Mouse (Mus musculus): Measurements from ENCODE around the gene Hoxb7.

Gene Hoxb7

GRCm38 (mm10) chr11:96268031-96268745, 18.2 kb upstream of the Hoxb7 start:
- no peak for DNase-seq (ENCODE audit: low read depth)

- DNase-seq (ENCODE audit: low read depth), result no peak
Measured at GRCm38 (mm10) chr11:96269869-96270268, 16.6 kb upstream of the Hoxb7 start.

GRCm38 (mm10) chr11:96270996-96271540, 15.4 kb upstream of the Hoxb7 start, which contains the start of gene Hoxb9:
Gene Hoxb9, plus strand, starts transcription at chr11:96271457.
- no peak for DNase-seq (ENCODE audit: low read depth)

GRCm38 (mm10) chr11:96271541-96272011, 14.8 kb upstream of the Hoxb7 start:
- no peak for DNase-seq (ENCODE audit: low read depth)

- no peak for DNase-seq (ENCODE audit: low read depth)
Measured at GRCm38 (mm10) chr11:96272024-96272921, 14.2 kb upstream of the Hoxb7 start.

- DNase-seq (ENCODE audit: low read depth), result no peak
Measured at GRCm38 (mm10) chr11:96274428-96274827, 12.0 kb upstream of the Hoxb7 start.

GRCm38 (mm10) chr11:96275896-96276295, 10.5 kb upstream of the Hoxb7 start:
- no peak for DNase-seq (ENCODE audit: low read depth)

- DNase-seq (ENCODE audit: low read depth), result no peak
Measured at GRCm38 (mm10) chr11:96277151-96278044, 9.0 kb upstream of the Hoxb7 start.

GRCm38 (mm10) chr11:96278324-96278723, 8.1 kb upstream of the Hoxb7 start:
- no peak for DNase-seq (ENCODE audit: low read depth)

GRCm38 (mm10) chr11:96278773-96279172, 7.7 kb upstream of the Hoxb7 start:
- peak; percentile 46 for DNase-seq (ENCODE audit: low read depth)

- DNase-seq (ENCODE audit: low read depth), result no peak
Measured at GRCm38 (mm10) chr11:96279421-96280233, 6.8 kb upstream of the Hoxb7 start.

GRCm38 (mm10) chr11:96280399-96281378, 5.7 kb upstream of the Hoxb7 start:
- no peak for DNase-seq (ENCODE audit: low read depth)

GRCm38 (mm10) chr11:96281396-96281795, 5.0 kb upstream of the Hoxb7 start:
- no peak for DNase-seq (ENCODE audit: low read depth)

- no peak for DNase-seq (ENCODE audit: low read depth)
Measured at GRCm38 (mm10) chr11:96281855-96282570, 4.4 kb upstream of the Hoxb7 start, which contains the start of gene Hoxb8. Gene Hoxb8, plus strand, starts transcription at chr11:96281905.

- DNase-seq (ENCODE audit: low read depth), result no peak
Measured at GRCm38 (mm10) chr11:96282795-96283430, 3.5 kb upstream of the Hoxb7 start.

- DNase-seq (ENCODE audit: low read depth), result no peak
Measured at GRCm38 (mm10) chr11:96284041-96284749, 2.2 kb upstream of the Hoxb7 start.

Data from c-Kit-positive CD71-positive TER-119-negative erythroid progenitor cells, embryonic 14.5 days (primary cell).